Mouse (Mus musculus) G1E-ER4 (cell line): ENCODE results near the gene Isx. TPM values are rescaled to one million over a fixed set of nuclear protein-coding genes. Genes with fewer than 3 reads are reported as not detected.

Source experiments
- GATA1 ChIP-seq: IDR thresholded peaks from one replicate; pipeline ENCODE4 v1.8.0; 2012; ENCODE audit warnings: low read length, inconsistent platforms
- polyA plus RNA-seq: library from polyadenylated mRNA; stranded (reverse); fragments of >175 nt; gene quantifications from 2 replicates; pipeline ENCODE4 v1.2.3, GENCODE M21; 2012

Isx gene
- polyA plus RNA-seq, 1 experiment = not detected

DNA sequence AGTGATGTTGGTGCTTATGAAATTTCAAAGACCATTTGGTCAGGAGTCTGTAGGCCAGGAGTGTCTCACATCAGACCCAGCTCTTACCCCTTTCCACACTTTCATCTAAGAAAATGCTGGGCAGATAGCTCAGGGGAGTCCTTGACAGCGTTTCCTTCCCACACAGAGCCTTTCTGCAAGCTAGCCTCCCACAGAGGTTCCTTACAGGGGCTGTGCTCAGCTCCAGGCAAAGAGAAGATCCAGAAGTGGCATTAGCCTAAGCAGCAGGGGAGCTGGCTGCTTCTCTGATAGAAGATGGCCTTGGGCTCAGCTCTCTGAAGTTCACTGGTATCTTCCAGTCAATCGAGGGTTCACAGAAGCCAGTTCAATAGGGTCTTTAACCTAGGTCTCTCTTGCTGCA, 1.6 kb downstream of the Isx start:
- TF ChIP-seq GATA1 = no peak

DNA sequence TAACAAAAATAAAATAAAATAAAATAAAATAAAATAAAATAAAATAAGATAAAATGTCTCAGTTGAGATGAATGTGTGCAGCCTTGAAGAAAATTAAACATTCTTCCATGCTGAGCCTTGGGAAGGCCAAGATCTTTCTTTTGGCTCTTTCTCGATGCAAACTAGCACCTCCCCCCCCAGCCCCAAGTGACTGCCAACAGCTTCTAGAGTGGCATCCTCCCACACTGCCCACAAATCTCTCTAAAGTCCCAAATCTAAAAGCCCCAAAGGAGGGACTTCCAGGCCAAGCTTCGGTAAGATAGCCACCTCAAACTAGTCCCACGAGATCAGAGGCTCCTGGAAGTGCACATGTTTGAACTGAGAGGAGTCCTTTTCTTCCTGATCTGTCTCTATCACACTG, 5.7 kb downstream of the Isx start:
- TF ChIP-seq GATA1 = no peak

DNA sequence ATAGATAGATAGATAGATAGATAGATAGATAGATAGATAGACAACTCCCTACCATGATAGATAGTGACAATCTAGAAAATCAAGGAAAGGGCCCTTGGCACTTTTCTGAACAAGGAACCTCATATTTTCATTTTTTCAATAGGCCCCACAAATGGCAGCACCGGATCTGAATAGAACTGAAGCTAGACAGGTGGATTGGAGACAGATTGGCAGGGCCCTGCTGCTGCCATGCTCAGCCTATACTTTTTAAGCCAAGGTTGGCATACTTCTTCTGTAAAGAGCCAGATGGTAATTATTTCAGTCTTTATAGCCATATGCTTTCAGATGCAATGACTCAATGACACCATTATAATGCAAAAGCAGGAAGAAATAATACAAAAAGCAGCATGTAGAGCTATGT, 15.8 kb downstream of the Isx start:
- TF ChIP-seq GATA1 = no peak

DNA sequence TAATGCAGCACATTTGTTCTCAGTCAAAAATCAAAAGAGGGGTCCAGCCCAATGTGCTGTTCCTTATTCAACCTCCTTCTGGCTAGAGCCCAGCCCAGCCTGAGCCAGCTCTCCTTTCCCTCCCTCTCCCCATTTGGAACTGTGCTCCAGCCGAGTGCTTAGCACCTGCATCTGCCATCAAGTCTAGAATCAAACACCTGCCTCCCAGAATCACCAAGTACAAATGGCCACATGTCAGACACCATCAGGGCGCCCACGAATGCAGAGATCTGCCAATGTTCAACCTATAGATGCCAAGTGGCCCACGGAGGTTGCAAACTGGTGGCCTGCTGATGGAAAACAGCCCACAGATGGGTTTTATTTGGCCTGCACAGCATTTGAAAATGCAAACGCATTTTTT, 18.1 kb downstream of the Isx start:
- no peak for TF ChIP-seq GATA1

DNA sequence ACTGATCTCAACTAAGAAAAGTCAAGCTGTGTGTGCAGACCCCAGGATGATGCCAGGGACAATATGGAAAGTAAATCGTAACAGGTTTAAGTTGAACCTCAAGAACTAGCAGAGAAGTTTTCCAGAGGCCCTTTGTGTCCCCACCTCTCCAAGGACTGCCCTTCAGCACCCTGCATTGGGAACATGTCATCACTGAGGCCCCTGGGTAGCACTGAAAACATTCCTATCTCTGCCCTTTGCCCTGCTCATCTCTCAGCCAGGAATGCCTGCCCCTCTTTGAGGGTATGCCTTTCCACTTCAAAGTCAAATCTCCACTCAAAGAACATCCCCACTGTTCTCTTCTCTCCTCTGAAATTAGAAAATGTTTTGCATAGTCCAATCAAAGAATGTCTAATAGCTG, 23.3 kb downstream of the Isx start:
- no peak for TF ChIP-seq GATA1

DNA sequence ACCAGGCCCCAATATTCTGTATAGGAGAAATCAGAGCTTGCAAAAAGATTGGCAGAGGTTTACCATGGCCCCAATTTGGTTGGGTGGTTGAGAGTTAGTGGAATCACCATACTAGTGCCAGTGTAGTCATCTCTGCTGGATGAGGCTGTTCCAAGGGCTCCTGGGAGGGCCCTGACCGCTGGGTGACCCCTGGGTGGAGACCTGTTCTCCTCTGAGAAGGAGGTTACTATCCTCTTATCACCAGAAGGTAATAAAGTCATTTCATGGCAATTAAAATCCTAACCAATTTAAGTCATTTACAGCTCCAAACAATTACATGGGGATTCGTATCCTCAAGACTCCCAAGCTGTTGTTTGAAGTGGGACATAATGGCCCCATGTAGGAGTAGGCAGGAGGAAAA, 24.3 kb downstream of the Isx start:
- no peak for TF ChIP-seq GATA1

DNA sequence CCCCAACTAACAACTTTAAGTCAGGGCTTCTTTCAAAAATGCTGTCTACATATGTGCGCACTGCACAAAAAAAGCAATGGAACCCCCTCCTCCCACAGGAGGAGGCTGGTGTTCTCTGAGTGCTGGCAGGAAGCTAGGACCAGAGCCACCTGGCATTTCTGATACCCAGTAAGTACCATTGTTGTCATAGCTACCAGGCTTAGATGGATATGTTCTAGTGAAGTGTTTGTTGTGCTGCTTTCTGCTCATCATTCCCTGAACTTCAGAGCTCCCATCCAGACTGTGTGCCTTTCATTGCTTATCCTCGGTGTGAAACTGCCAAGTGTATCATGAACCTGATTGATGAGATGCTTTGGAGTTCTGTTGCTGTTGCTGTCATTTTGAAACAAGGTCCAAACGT, 26.8 kb downstream of the Isx start:
- TF ChIP-seq GATA1 = no peak

DNA sequence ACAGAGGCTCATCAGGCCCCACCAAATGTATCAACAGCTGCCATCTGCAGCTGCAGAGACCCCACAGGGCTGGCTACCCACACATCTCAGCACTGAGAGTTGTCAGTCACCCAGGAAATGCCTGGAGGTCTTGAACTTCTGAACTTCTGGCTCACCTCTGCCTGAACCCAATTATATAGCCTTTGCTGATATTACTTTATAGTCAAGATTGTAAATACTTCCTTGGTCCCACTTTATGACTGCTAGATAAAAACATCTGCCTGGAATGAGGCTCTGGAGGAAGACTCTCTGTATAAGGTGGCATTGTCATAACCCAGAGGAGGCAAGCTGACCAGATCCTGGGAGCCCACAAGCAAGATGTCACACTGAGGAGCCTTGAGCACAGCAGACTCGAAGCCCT, 28.8 kb downstream of the Isx start:
- TF ChIP-seq GATA1 = no peak

DNA sequence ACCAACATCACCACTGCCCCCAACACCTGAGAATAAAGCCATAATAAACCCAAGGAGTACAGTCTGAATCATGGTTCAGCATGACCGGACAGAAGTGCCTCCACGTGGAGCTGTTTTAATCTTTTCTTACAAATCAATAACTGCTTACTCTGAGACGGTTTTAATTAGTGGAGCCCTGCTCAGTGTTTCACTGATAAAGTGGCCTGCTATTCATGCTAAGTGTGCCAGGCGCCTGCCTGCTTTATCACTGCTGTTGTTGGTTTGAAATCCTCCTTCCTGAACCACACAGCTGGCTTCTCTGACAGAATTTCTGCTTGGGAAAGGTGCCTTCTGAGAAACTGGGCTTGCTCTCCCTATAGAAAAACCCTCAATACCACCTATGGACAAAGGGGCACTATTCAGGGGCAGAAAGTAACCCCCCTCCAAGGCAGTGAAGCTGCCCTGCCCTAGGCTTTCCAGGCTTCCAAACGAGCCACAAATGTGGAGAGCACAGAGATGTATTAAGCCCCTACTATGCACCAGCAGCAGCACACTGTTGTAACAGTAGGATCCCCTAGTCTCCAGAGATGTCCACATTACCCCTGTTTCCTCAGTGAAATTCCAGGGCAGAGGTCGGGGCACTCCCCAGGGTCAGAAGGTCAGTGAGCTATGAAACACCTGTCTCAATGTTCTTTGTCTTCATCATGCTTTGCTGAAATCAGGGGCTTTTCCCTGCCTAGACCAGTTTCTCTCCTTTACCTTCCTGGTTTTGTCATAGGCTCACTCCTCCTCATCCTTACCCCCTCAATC, 30.3 kb downstream of the Isx start:
- TF ChIP-seq GATA1 = no peak

DNA sequence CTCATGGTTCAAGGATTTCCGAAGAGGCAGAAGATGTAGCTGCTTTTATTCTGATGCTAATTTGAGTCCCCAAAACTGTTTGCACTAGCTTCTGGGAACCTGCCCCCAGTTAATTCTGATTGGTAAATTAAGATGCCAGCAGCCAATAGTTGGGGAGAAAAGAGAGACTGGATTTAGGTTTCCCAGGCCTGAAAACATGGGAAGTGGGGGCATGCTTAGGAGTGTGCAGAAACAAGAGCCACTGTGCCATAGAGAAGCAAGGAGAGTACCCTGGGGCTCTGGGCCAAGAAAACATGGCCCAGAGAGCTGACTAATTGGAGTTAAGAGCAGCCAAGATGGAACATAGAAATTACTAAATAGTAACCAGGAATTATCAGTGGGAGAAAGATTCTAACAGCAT, 33.4 kb downstream of the Isx start:
- TF ChIP-seq GATA1 = no peak

DNA sequence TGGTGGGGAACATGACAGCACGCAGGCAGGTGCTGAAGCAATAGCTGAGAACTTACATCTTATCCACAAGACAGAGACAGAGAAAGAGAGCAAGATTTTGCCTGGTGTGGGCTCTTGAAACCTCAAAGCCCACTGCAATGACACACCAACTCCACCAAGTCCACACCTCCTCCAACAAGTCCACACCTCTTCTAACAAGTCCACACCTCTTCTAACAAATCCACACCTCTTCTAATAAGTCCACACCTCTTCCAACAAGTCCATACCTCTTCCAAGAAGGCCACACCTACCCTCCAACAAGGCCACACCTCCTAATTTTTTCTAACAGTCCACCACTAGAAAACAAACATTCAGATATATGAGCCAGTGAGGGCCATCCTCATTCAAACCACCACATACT, 37.7 kb downstream of the Isx start:
- TF ChIP-seq GATA1 = no peak

DNA sequence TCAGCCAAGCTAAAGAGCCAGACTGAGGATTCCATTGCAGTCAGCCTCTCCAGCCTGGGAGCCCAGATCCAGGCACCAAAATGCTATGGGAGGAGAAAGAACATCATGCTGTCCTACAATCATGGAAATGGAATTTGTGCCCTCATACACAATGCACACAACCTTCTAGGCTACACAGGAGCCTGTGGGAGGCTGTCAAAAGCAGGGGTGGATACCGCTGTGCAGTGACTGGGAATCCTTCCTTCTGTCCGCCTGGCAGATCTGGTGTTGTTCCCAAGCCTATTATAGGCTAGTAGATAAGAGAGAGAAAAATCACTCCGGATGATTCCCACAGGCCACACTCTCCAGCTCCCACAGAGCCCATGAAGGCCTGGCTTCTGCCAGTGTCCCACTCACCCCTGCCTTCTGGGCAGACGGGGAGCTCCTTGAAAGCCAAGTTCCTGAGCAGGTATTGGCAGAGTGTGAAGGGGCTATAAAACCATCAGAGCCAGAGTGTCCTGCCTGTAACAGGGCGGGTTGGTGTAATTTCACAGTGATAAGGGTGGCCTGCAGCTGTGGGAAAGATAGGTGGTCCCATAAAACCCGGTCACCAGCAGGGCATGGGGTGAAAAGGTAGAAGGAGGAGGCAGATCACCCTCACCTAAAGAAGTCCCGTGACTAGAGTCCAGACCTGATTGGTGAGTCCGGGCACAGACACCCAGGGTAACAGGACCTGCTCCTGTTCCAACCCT, 47.9 kb downstream of the Isx start:
- TF ChIP-seq GATA1 = no peak

DNA sequence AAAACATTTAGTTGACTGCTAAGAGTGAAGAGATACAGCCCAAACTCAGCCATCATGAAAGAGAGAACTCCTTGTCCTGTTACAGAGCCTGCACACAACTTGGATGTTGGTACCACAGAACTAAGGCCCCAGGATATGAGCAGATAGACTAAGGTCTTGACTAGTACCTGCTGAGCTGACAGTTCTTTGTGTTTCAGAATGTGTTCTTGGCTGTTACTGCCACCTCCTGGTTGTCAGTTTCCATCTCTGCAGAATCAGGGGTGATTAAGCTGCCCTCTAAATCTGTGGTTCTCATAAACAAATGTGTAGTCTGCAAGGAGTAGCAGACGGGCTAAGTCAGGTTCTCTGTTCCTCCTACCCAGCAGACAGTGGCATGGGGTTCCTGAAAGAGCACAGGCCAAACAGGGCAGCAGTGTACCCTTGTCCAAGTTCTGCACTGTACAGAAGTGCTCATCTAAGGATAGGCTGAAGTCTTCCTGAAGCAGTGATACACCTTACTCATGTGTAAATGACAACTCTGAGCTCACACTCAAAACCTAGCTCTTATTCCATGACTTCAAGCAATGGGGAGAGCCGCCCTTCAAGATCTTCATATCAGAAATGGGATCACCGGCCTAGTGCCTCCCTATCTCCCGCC, 49.0 kb downstream of the Isx start:
- TF ChIP-seq GATA1 = no peak

DNA sequence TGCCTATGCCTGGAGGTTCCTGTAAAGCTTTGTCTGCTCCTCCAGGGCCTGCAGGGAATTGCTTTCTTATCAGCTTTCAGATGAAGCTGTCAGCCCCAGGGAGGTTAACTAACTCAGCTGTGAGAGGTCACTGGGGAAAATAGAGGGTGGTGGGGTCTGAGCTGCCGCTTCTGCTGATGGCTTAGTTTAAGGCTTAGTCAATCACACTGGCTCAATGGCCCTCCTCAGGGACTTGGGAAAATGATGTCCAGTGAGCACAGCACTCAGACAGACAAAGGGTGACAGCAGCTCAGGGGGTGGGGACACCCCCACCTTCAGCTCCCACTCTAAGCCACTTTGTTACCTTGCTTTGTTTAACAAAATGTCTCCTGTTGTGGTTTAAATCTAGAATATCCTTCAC, 55.0 kb downstream of the Isx start:
- no peak for TF ChIP-seq GATA1

DNA sequence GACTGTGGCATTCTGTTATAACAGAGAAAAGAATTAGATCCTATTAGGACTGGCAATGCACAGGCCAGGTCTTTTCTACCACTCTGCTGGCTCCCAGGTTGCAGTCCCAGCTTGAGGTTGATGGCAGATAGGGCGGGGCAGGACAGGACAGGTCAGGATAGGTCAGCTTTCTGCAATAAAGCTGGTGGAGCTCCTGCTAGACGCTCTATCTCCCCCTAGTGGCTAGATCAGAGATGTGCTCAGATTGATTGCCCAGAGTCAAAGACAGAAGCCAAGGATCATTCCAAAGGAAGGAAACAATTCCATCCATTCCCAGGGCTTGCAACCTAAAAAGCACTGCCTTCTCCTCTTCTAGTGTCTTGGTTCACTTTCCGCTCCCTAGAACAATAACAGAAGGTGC, 57.8 kb downstream of the Isx start:
- TF ChIP-seq GATA1 = no peak

DNA sequence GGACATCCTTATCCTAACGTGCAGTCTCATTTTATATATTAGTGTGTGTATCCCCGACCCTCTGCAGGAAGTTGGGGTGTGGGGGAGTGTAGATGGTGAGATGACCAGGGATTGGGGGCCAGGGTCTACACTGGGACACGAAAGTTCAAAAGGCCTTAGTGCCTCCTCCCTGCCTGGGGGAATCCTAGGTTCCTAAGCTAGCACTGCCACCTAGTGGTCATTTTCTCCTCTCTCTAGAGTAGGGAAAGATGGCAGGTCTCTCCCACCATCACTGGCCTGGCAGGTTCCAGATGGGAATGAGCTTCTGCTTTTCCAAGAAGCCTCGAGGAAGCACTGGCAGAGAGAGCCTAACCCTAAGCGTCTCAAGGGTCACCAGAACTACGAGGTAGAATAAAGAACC, 62.3 kb downstream of the Isx start:
- no peak for TF ChIP-seq GATA1

DNA sequence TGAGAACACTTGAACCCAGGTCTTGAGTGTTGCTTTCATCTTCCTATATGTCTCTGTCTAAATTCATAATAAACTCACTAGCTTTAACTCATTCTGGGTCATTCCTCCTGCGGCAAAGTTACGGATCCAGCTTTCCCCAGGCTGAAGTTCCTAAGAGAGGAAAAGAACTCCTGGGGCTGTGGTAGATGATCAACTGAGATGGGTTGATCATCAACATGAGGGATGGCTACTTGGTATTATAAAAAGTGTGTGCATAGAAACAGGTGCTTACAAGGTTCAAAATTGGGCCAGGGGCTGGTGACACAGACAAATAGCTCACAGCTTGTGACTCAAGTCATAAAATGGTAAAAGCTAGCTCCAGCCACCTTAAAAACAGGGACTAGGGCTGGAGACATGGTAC, 63.7 kb downstream of the Isx start:
- no peak for TF ChIP-seq GATA1
